Mouse (Mus musculus): Measurements from ENCODE around the gene Gid8. TPM values are rescaled to one million over a fixed set of nuclear protein-coding genes. Genes with fewer than 3 reads are reported as not detected.
"Not testable (repeated sequence)": the region's sequence is repeated elsewhere in the genome, so short reads cannot be mapped to it uniquely, and the experiment has no call there.

Gene Gid8
- polyA plus RNA-seq, 1 experiment from 2014 or later, result 59.1 TPM

GRCm38 (mm10) chr2:180709023-180709922 is 644 bp upstream of the Gid8 start:
- WGBS, result under 1% methylated on average over 39 of the region's 39 CpGs
- DNase-seq, result no peak

GRCm38 (mm10) chr2:180710276-180711155 is 599 bp downstream of the Gid8 start:
- Histone ChIP-seq H3K4me2 (peak overlapping the region; percentile 61), H3K4me3 (ENCODE audit: low read depth, low read length) (peak overlapping the region; percentile 99), H3K27ac (ENCODE audit: low read depth) (peak overlapping the region; percentile 88), H3K27me3 (ENCODE audit: insufficient read depth, low read length) (no peaks in the 10 kb centered on the region), H3K9ac (peak overlapping the region; percentile 99), H3K4me1 (ENCODE audit: insufficient read depth) (peaks cover 12% of the 10 kb centered on the region; the same call in 1 of the 2 replicates), H3K9me3 (ENCODE audit: low read depth, low read length) (no peaks in the 10 kb centered on the region), H3K36me3 (ENCODE audit: insufficient read depth) (peaks cover 26% of the 10 kb centered on the region)
- 1% methylated on average over 64 of the region's 64 CpGs for WGBS
- no peak for TF ChIP-seq CTCF (IDR thresholded peaks at IDR 0.05; ENCODE audit: low read depth)
- ATAC-seq (ENCODE audit: insufficient read depth), result peak; percentile 75; the same call in 1 of the 2 replicates
- DNase-seq, result peak; percentile 23

More at GRCm38 (mm10) chr2:180709023-180709922, 644 bp upstream of the Gid8 start:
- TF ChIP-seq CTCF (IDR thresholded peaks at IDR 0.05; ENCODE audit: low read depth), result no peak
- peak; percentile 57 for ATAC-seq (ENCODE audit: insufficient read depth)
- peak overlapping the region; percentile 89 for H3K9ac ChIP-seq
- H3K4me1 ChIP-seq (ENCODE audit: insufficient read depth), result peaks cover 12% of the 10 kb centered on the region; the same call in 1 of the 2 replicates
- H3K4me2 ChIP-seq, result peak overlapping the region; percentile 86
- no peaks in the 10 kb centered on the region for H3K9me3 ChIP-seq (ENCODE audit: low read depth, low read length)
- H3K27me3 ChIP-seq (ENCODE audit: insufficient read depth, low read length), result no peaks in the 10 kb centered on the region
- H3K36me3 ChIP-seq (ENCODE audit: insufficient read depth), result peaks cover 25% of the 10 kb centered on the region
- H3K4me3 ChIP-seq (ENCODE audit: low read depth, low read length), result peak overlapping the region; percentile 99
- peak overlapping the region; percentile 84 for H3K27ac ChIP-seq (ENCODE audit: low read depth)

GRCm38 (mm10) chr2:180711527-180711926 is 1.6 kb downstream of the Gid8 start:
- no peak for TF ChIP-seq CTCF (IDR thresholded peaks at IDR 0.05; ENCODE audit: low read depth)
- ATAC-seq (ENCODE audit: insufficient read depth), result no peak
- H3K9ac ChIP-seq, result peak overlapping the region; percentile 99
- peak overlapping the region; percentile 61 for H3K4me2 ChIP-seq
- H3K27me3 ChIP-seq (ENCODE audit: insufficient read depth, low read length), result no peaks in the 10 kb centered on the region
- H3K27ac ChIP-seq (ENCODE audit: low read depth), result no peak overlapping the region
- H3K4me3 ChIP-seq (ENCODE audit: low read depth, low read length), result peak overlapping the region; percentile 99
- H3K9me3 ChIP-seq (ENCODE audit: low read depth, low read length), result no peaks in the 10 kb centered on the region
- no peak for DNase-seq
- WGBS, result 65% methylated on average over 4 of the region's 4 CpGs
- H3K36me3 ChIP-seq (ENCODE audit: insufficient read depth), result peaks cover 24% of the 10 kb centered on the region
- H3K4me1 ChIP-seq (ENCODE audit: insufficient read depth), result peaks cover 12% of the 10 kb centered on the region; the same call in 1 of the 2 replicates

GRCm38 (mm10) chr2:180712037-180712689 is 2.2 kb downstream of the Gid8 start:
- no peak overlapping the region for H3K4me2 ChIP-seq
- DNase-seq (no peak), ATAC-seq (ENCODE audit: insufficient read depth) (no peak)
- H3K4me3 ChIP-seq (ENCODE audit: low read depth, low read length), result no peak overlapping the region
- H3K27me3 ChIP-seq (ENCODE audit: insufficient read depth, low read length), result no peaks in the 10 kb centered on the region
- peaks cover 29% of the 10 kb centered on the region for H3K36me3 ChIP-seq (ENCODE audit: insufficient read depth)
- 90% methylated on average over 5 of the region's 5 CpGs for WGBS
- H3K9me3 ChIP-seq (ENCODE audit: low read depth, low read length), result no peaks in the 10 kb centered on the region
- peaks cover 12% of the 10 kb centered on the region; the same call in 1 of the 2 replicates for H3K4me1 ChIP-seq (ENCODE audit: insufficient read depth)
- no peak overlapping the region for H3K27ac ChIP-seq (ENCODE audit: low read depth)
- no peak for TF ChIP-seq CTCF (IDR thresholded peaks at IDR 0.05; ENCODE audit: low read depth)
- no peak overlapping the region for H3K9ac ChIP-seq

GRCm38 (mm10) chr2:180722748-180723147 is 12.8 kb downstream of the Gid8 start:
- H3K4me2 ChIP-seq; H3K27ac ChIP-seq (ENCODE audit: low read depth); DNase-seq; H3K9ac ChIP-seq; H3K4me1 ChIP-seq (ENCODE audit: insufficient read depth); H3K4me3 ChIP-seq (ENCODE audit: low read depth, low read length); H3K9me3 ChIP-seq (ENCODE audit: low read depth, low read length); ATAC-seq (ENCODE audit: insufficient read depth); H3K27me3 ChIP-seq (ENCODE audit: insufficient read depth, low read length): not testable (repeated sequence)
- 88% methylated on average over 5 of the region's 5 CpGs for WGBS
- H3K36me3 ChIP-seq (ENCODE audit: insufficient read depth), result peaks cover 61% of the 10 kb centered on the region

- H3K9me3 ChIP-seq (ENCODE audit: low read depth, low read length), result no peaks in the 10 kb centered on the region
- H3K4me3 ChIP-seq (ENCODE audit: low read depth, low read length), result no peak overlapping the region
- no peak overlapping the region for H3K9ac ChIP-seq
- H3K4me1 ChIP-seq (ENCODE audit: insufficient read depth), result no peaks in the 10 kb centered on the region; the same call in 1 of the 2 replicates
- no peak for TF ChIP-seq CTCF (IDR thresholded peaks at IDR 0.05; ENCODE audit: low read depth)
- no peak overlapping the region for H3K27ac ChIP-seq (ENCODE audit: low read depth)
- H3K4me2 ChIP-seq, result no peak overlapping the region
- no peak for DNase-seq
- no peaks in the 10 kb centered on the region for H3K27me3 ChIP-seq (ENCODE audit: insufficient read depth, low read length)
- no peak for ATAC-seq (ENCODE audit: insufficient read depth)
- 53% methylated on average over 2 of the region's 2 CpGs for WGBS
- H3K36me3 ChIP-seq (ENCODE audit: insufficient read depth), result peaks cover 52% of the 10 kb centered on the region
Observed at GRCm38 (mm10) chr2:180723865-180724264, 13.9 kb downstream of the Gid8 start.

All from lung, embryonic 14.5 days (tissue).